Mouse (Mus musculus): ENCODE data around the gene Gm2431. TPM values are rescaled to one million over a fixed set of nuclear protein-coding genes. Genes with fewer than 3 reads are reported as not detected.

The Gm2431 gene
- total and polyA plus RNA-seq, 3 experiments, result not detected

DNA sequence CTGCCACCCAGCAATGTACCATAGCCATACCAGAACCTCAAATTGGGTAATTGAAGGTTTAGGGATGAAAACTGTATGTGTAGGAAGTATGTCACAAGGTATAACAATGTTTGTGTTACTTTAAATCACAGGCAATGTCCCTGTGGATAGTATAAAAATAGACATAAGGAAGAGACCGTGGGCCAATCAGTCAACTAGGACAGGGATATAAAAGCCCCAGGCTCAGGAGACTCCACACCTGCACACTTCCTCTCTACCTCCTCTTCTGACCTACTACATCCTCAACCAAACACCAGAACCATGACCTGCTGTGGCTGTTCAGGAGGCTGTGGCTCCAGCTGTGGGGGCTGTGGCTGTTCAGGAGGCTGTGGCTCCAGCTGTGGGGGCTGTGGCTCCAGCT, 46.6 kb downstream of the Gm2431 start, which contains the start of gene Gm7579:
TSS of gene Gm7579 (plus strand) at position 301 of the 400 bp plus-strand sequence.
- ATAC-seq (ENCODE audit: extremely low read depth, insufficient number of reproducible peaks, low FRiP score, poor library complexity, severe bottlenecking), result no peak
- DNase-seq (ENCODE audit: low spot score), result no peak
- TF ChIP-seq GATA2 (IDR thresholded peaks at IDR 0.05; ENCODE audit: borderline replicate concordance, low read depth, low read length), result no peak
- no peak for TF ChIP-seq GATA1 (IDR thresholded peaks at IDR 0.05; ENCODE audit: borderline replicate concordance, low read length)
- no peak for TF ChIP-seq TAL1 (conservative IDR thresholded peaks at IDR 0.05; ENCODE audit: low read depth, low read length)
- TF ChIP-seq CTCF (IDR thresholded peaks at IDR 0.05; ENCODE audit: low read depth, low read length), result no peak
- TF ChIP-seq POLR2AphosphoS5 (IDR thresholded peaks at IDR 0.05; ENCODE audit: insufficient replicate concordance, low read depth, low read length), result no peak
- Histone ChIP-seq H3K36me3 (replicated peaks) (no peaks in the 10 kb centered on the region), H3K27me3 (ENCODE audit: insufficient read depth, low read length) (peaks cover 7% of the 10 kb centered on the region; the same call in 1 of the 2 replicates), H3K4me3 (ENCODE audit: low read depth, low read length) (no peak within 1 kb of the TSS), H3K9me3 (replicated peaks) (no peaks in the 10 kb centered on the region), H3K4me1 (ENCODE audit: insufficient read depth, low read depth, low read length) (no peaks in the 10 kb centered on the region; the same call in 1 of the 2 replicates)

Other genes with a start within 250 kb of the Gm2431 start
Only the 20 nearest of the 23 such genes appear.
- 2.0 TPM in 1 of 2 replicates, not detected in the other for gene Dusp8, start 162.5 kb downstream of the Gm2431 start, total RNA-seq (2014; fragmentation: Nextera tagmentation)
- 0.06 and 0.11 TPM in 2 replicates for gene Dusp8, start 162.5 kb downstream of the Gm2431 start, total RNA-seq (2017)
- 0.01 TPM in 1 of 2 replicates, not detected in the other for gene Dusp8, start 162.5 kb downstream of the Gm2431 start, polyA plus RNA-seq (2012)
- not detected in 2 replicates for gene Gm45618, start 137.6 kb downstream of the Gm2431 start, total RNA-seq (2014; fragmentation: Nextera tagmentation)
- gene Gm45618, start 137.6 kb downstream of the Gm2431 start, total RNA-seq (2017), result not detected in 2 replicates
- gene Gm45618, start 137.6 kb downstream of the Gm2431 start, polyA plus RNA-seq (2012), result not detected in 2 replicates
- not detected in 2 replicates for gene Gm39115, start 122.3 kb downstream of the Gm2431 start, total RNA-seq (2014; fragmentation: Nextera tagmentation)
- not detected in 2 replicates for gene Gm39115, start 122.3 kb downstream of the Gm2431 start, total RNA-seq (2017)
- gene Gm39115, start 122.3 kb downstream of the Gm2431 start, polyA plus RNA-seq (2012), result not detected in 2 replicates
- gene Gm45337, start 113.7 kb downstream of the Gm2431 start, total RNA-seq (2014; fragmentation: Nextera tagmentation), result not detected in 2 replicates
- not detected in 2 replicates for gene Gm45337, start 113.7 kb downstream of the Gm2431 start, total RNA-seq (2017)
- not detected in 2 replicates for gene Gm45337, start 113.7 kb downstream of the Gm2431 start, polyA plus RNA-seq (2012)
- gene Gm29735, start 101.2 kb downstream of the Gm2431 start, total RNA-seq (2014; fragmentation: Nextera tagmentation), result not detected in 2 replicates
- gene Gm29735, start 101.2 kb downstream of the Gm2431 start, total RNA-seq (2017), result not detected in 2 replicates
- not detected in 2 replicates for gene Gm29735, start 101.2 kb downstream of the Gm2431 start, polyA plus RNA-seq (2012)
- gene Gm4553, start 92.6 kb downstream of the Gm2431 start, total RNA-seq (2014; fragmentation: Nextera tagmentation), result not detected in 2 replicates
- not detected in 2 replicates for gene Gm4553, start 92.6 kb downstream of the Gm2431 start, total RNA-seq (2017)
- not detected in 2 replicates for gene Gm4553, start 92.6 kb downstream of the Gm2431 start, polyA plus RNA-seq (2012)
- not detected in 2 replicates for gene Krtap5-2, start 82.3 kb downstream of the Gm2431 start, total RNA-seq (2014; fragmentation: Nextera tagmentation)
- 0.12 TPM in 1 of 2 replicates, not detected in the other for gene Krtap5-2, start 82.3 kb downstream of the Gm2431 start, total RNA-seq (2017)
- gene Krtap5-2, start 82.3 kb downstream of the Gm2431 start, polyA plus RNA-seq (2012), result not detected in 2 replicates
- not detected in 2 replicates for gene Gm10153, start 68.0 kb downstream of the Gm2431 start, total RNA-seq (2014; fragmentation: Nextera tagmentation)
- gene Gm10153, start 68.0 kb downstream of the Gm2431 start, total RNA-seq (2017), result not detected in 2 replicates
- gene Gm10153, start 68.0 kb downstream of the Gm2431 start, polyA plus RNA-seq (2012), result not detected in 2 replicates
- not detected in 2 replicates for gene Krtap5-3, start 57.0 kb downstream of the Gm2431 start, total RNA-seq (2014; fragmentation: Nextera tagmentation)
- not detected in 2 replicates for gene Krtap5-3, start 57.0 kb downstream of the Gm2431 start, total RNA-seq (2017)
- not detected in 2 replicates for gene Krtap5-3, start 57.0 kb downstream of the Gm2431 start, polyA plus RNA-seq (2012)
- gene Gm7579, start 46.5 kb downstream of the Gm2431 start, total RNA-seq (2014; fragmentation: Nextera tagmentation), result not detected in 2 replicates
- gene Gm7579, start 46.5 kb downstream of the Gm2431 start, total RNA-seq (2017), result not detected in 2 replicates
- not detected in 2 replicates for gene Gm7579, start 46.5 kb downstream of the Gm2431 start, polyA plus RNA-seq (2012)
- not detected in 2 replicates for gene Krtap5-5, start 28.4 kb downstream of the Gm2431 start, total RNA-seq (2014; fragmentation: Nextera tagmentation)
- not detected in 2 replicates for gene Krtap5-5, start 28.4 kb downstream of the Gm2431 start, total RNA-seq (2017)
- gene Krtap5-5, start 28.4 kb downstream of the Gm2431 start, polyA plus RNA-seq (2012), result not detected in 2 replicates
- not detected in 2 replicates for gene Gm40460, start 17.3 kb downstream of the Gm2431 start, total RNA-seq (2014; fragmentation: Nextera tagmentation)
- gene Gm40460, start 17.3 kb downstream of the Gm2431 start, total RNA-seq (2017), result not detected in 2 replicates
- not detected in 2 replicates for gene Gm40460, start 17.3 kb downstream of the Gm2431 start, polyA plus RNA-seq (2012)
- gene Gm4559, start 16.0 kb upstream of the Gm2431 start, total RNA-seq (2014; fragmentation: Nextera tagmentation), result not detected in 2 replicates
- not detected in 2 replicates for gene Gm4559, start 16.0 kb upstream of the Gm2431 start, total RNA-seq (2017)
- gene Gm4559, start 16.0 kb upstream of the Gm2431 start, polyA plus RNA-seq (2012), result not detected in 2 replicates
- gene Krtap5-1, start 38.8 kb upstream of the Gm2431 start, total RNA-seq (2014; fragmentation: Nextera tagmentation), result not detected in 2 replicates
- not detected in 2 replicates for gene Krtap5-1, start 38.8 kb upstream of the Gm2431 start, total RNA-seq (2017)
- not detected in 2 replicates for gene Krtap5-1, start 38.8 kb upstream of the Gm2431 start, polyA plus RNA-seq (2012)
- not detected in 2 replicates for gene Krtap5-4, start 45.2 kb upstream of the Gm2431 start, total RNA-seq (2014; fragmentation: Nextera tagmentation)
- gene Krtap5-4, start 45.2 kb upstream of the Gm2431 start, total RNA-seq (2017), result not detected in 2 replicates
- not detected in 2 replicates for gene Krtap5-4, start 45.2 kb upstream of the Gm2431 start, polyA plus RNA-seq (2012)
- gene Ifitm10, start 115.4 kb upstream of the Gm2431 start, total RNA-seq (2014; fragmentation: Nextera tagmentation), result not detected in 2 replicates
- gene Ifitm10, start 115.4 kb upstream of the Gm2431 start, total RNA-seq (2017), result 0.81 and 0.93 TPM in 2 replicates
- 0.33 and 0.52 TPM in 2 replicates for gene Ifitm10, start 115.4 kb upstream of the Gm2431 start, polyA plus RNA-seq (2012)
- not detected in 2 replicates for gene Gm49369, start 124.3 kb upstream of the Gm2431 start, total RNA-seq (2014; fragmentation: Nextera tagmentation)
- gene Gm49369, start 124.3 kb upstream of the Gm2431 start, total RNA-seq (2017), result 246 and 291 TPM in 2 replicates
- 28.2 and 43.6 TPM in 2 replicates for gene Gm49369, start 124.3 kb upstream of the Gm2431 start, polyA plus RNA-seq (2012)
- 102 and 133 TPM in 2 replicates for gene Ctsd, start 129.7 kb upstream of the Gm2431 start, total RNA-seq (2014; fragmentation: Nextera tagmentation)
- 1,036 and 1,228 TPM in 2 replicates for gene Ctsd, start 129.7 kb upstream of the Gm2431 start, total RNA-seq (2017)
- gene Ctsd, start 129.7 kb upstream of the Gm2431 start, polyA plus RNA-seq (2012), result 43.0 and 64.7 TPM in 2 replicates
- gene Syt8, start 176.5 kb upstream of the Gm2431 start, total RNA-seq (2014; fragmentation: Nextera tagmentation), result not detected in 2 replicates
- 2.1 and 3.5 TPM in 2 replicates for gene Syt8, start 176.5 kb upstream of the Gm2431 start, total RNA-seq (2017)
- not detected in 2 replicates for gene Syt8, start 176.5 kb upstream of the Gm2431 start, polyA plus RNA-seq (2012)
- gene Tnni2, start 183.5 kb upstream of the Gm2431 start, total RNA-seq (2014; fragmentation: Nextera tagmentation), result not detected in 2 replicates
- gene Tnni2, start 183.5 kb upstream of the Gm2431 start, total RNA-seq (2017), result 2.5 and 3.5 TPM in 2 replicates
- 1.0 TPM in 1 of 2 replicates, not detected in the other for gene Tnni2, start 183.5 kb upstream of the Gm2431 start, polyA plus RNA-seq (2012)

Measured in G1E (cell line).